ENCODE assay signal across 8 mouse cellular contexts in the genomic region with DNA sequence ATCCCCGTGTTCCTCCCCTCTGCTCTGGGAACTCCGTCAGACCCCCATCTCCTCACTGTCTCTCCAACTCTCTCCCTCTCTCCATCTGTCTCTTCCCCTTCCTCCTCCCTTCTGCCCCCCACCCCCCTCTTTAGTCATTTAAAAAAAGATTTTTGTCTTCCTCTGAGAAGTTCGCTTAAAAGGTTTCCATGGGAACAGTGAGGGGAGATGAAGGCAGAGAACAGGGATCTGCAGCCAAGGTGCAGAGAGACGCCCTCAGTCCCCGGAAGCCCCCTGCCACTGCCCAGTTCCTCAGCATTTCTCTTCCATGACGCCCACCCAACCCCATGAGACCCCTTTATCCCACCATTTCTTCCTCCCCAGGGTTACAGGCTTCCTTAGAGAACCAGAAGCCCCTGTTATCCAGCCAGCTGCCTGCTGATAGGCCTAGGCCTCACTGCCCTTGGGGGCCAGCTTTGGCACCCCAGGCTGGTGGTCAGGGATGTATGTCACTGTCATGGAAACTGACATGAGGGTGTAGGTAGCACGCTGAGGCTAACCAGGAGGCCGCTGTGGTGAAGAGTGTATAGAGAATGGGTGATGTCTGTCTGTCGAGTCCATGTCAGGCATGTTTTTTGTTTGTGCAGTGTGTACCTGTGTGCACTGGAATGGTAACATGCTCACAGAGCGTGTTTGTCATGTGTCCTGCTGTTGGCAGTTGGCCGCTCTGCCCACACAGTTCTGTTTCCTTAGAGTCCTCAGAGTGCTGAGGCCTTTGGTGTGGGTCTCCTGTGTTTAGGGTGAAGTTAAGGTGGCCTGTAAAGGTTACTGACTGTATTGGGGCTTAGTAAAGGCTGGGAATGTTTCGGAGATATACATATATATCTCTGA. TPM values are rescaled to one million over a fixed set of nuclear protein-coding genes. Genes with fewer than 3 reads are reported as not detected.
DNase-seq lines count a peak whose midpoint lies in the region; ATAC-seq lines count a peak whose summit lies in the region.

No protein-coding gene starts in this region.

- peak overlapping the region; percentile 49; the same call in 1 of the 2 replicates for H3K4me3 ChIP-seq in limb, embryonic 12.5 days (replicated peaks)
- peak overlapping the region; percentile 47 for H3K4me3 ChIP-seq in stomach, embryonic 16.5 days (replicated peaks; ENCODE audit: low read length)

- H3K4me2 ChIP-seq in limb, embryonic 12.5 days, result peak overlapping the region; percentile 82
- H3K4me2 ChIP-seq in stomach, embryonic 16.5 days (ENCODE audit: low read depth, low read length), result peak overlapping the region; percentile 75

- intact Hi-C loops in heart, postnatal 25 days (cut with DNase I), result no loop called here

- H3K9ac ChIP-seq in limb, embryonic 12.5 days (replicated peaks), result peak overlapping the region; percentile 70; the same call in 1 of the 2 replicates
- peak overlapping the region; percentile 76; the same call in 1 of the 2 replicates for H3K9ac ChIP-seq in stomach, embryonic 16.5 days (ENCODE audit: low read length)

- no peaks in the 10 kb centered on the region for H3K27me3 ChIP-seq in limb, embryonic 12.5 days
- H3K27me3 ChIP-seq in stomach, embryonic 16.5 days (ENCODE audit: control insufficient read depth, insufficient read depth, low read length), result no peaks in the 10 kb centered on the region

- DNase-seq in heart, adult 11 months, result peak; percentile 85
- DNase-seq in heart, postnatal 25 days (ENCODE audit: low spot score), result no peak
- peak; percentile 29 for DNase-seq in right cerebral cortex, postnatal 4 days
- no peak for DNase-seq in right cerebral cortex, postnatal 14 days
- no peak for DNase-seq in B cell, adult 2 months
- DNase-seq in natural killer cell, adult 2 months (ENCODE audit: low spot score in 2 of 2), result no peak

- peak overlapping the region; percentile 74 for H3K27ac ChIP-seq in limb, embryonic 12.5 days
- H3K27ac ChIP-seq in stomach, embryonic 16.5 days (ENCODE audit: low read length), result no peak overlapping the region; the same call in 1 of the 2 replicates

- H3K9me3 ChIP-seq in limb, embryonic 12.5 days, result no peaks in the 10 kb centered on the region
- no peaks in the 10 kb centered on the region for H3K9me3 ChIP-seq in stomach, embryonic 16.5 days (replicated peaks; ENCODE audit: control insufficient read depth, low read length)

- ATAC-seq in limb, embryonic 12.5 days (ENCODE audit: insufficient number of reproducible peaks, insufficient read depth, low FRiP score, low TSS enrichment, low read depth), result no peak
- ATAC-seq in stomach, embryonic 16.5 days (ENCODE audit: insufficient read depth, low FRiP score), result no peak

- WGBS in limb, embryonic 12.5 days, result 55% methylated on average over 12 of the region's 12 CpGs
- WGBS in stomach, embryonic 16.5 days, result 70% methylated on average over 12 of the region's 12 CpGs

- H3K36me3 ChIP-seq in limb, embryonic 12.5 days, result peaks cover 6% of the 10 kb centered on the region; the same call in 1 of the 2 replicates
- no peaks in the 10 kb centered on the region for H3K36me3 ChIP-seq in stomach, embryonic 16.5 days (ENCODE audit: control insufficient read depth, insufficient read depth, low read length)

- H3K4me1 ChIP-seq in limb, embryonic 12.5 days (replicated peaks), result peaks cover 65% of the 10 kb centered on the region
- H3K4me1 ChIP-seq in stomach, embryonic 16.5 days (ENCODE audit: control insufficient read depth, insufficient read depth, low read length), result peaks cover 48% of the 10 kb centered on the region

RNA-seq across cellular contexts. Expression of a gene that starts 6.4 kb away (rescaled TPM):
- total RNA-seq in heart, postnatal 25 days (2021), result 1 to 10 TPM; 5.3 to 5.5 TPM
- 3.4 and 4.0 TPM in 2 replicates for polyA plus RNA-seq in limb, embryonic 12.5 days (2016; fragmentation: Nextera tagmentation; extraction: Ambion mirVana)
- polyA plus RNA-seq in stomach, embryonic 16.5 days (2015; fragmentation: Nextera tagmentation; extraction: Ambion mirVana), result 1.3 and 1.6 TPM in 2 replicates

RNA-seq across cellular contexts. Expression of a gene that starts 8.1 kb away (rescaled TPM):
- total RNA-seq in heart, postnatal 25 days (2021), result 10 to 100 TPM; 91.4 to 92.5 TPM
- 173 and 188 TPM in 2 replicates for polyA plus RNA-seq in limb, embryonic 12.5 days (2016; fragmentation: Nextera tagmentation; extraction: Ambion mirVana)
- polyA plus RNA-seq in stomach, embryonic 16.5 days (2015; fragmentation: Nextera tagmentation; extraction: Ambion mirVana), result 173 and 178 TPM in 2 replicates

RNA-seq across cellular contexts. Expression of a gene that starts 14.6 kb away (rescaled TPM):
- 10 to 100 TPM; 10.8 to 12.3 TPM for total RNA-seq in heart, postnatal 25 days (2021)
- 10.7 and 12.5 TPM in 2 replicates for polyA plus RNA-seq in limb, embryonic 12.5 days (2016; fragmentation: Nextera tagmentation; extraction: Ambion mirVana)
- 7.3 and 7.7 TPM in 2 replicates for polyA plus RNA-seq in stomach, embryonic 16.5 days (2015; fragmentation: Nextera tagmentation; extraction: Ambion mirVana)

RNA-seq across cellular contexts. Expression of a gene that starts 25.5 kb away (rescaled TPM):
- total RNA-seq in heart, postnatal 25 days (2021), result 1 to 10 TPM; 2.9 to 3.8 TPM
- polyA plus RNA-seq in limb, embryonic 12.5 days (2016; fragmentation: Nextera tagmentation; extraction: Ambion mirVana), result 15.8 and 17.8 TPM in 2 replicates
- polyA plus RNA-seq in stomach, embryonic 16.5 days (2015; fragmentation: Nextera tagmentation; extraction: Ambion mirVana), result 14.1 and 14.8 TPM in 2 replicates

RNA-seq across cellular contexts. Expression of a gene that starts 30.6 kb away (rescaled TPM):
- under 1 TPM; 0.44 to 0.48 TPM for total RNA-seq in heart, postnatal 25 days (2021)
- 9.5 and 10.5 TPM in 2 replicates for polyA plus RNA-seq in limb, embryonic 12.5 days (2016; fragmentation: Nextera tagmentation; extraction: Ambion mirVana)
- 6.4 and 6.9 TPM in 2 replicates for polyA plus RNA-seq in stomach, embryonic 16.5 days (2015; fragmentation: Nextera tagmentation; extraction: Ambion mirVana)

Comparison
In these comparisons a context has a peak if more than half of its experiments do, and no peak if none do; other contexts are left out.
1. DNase-seq: peak in heart, adult 11 months (single experiment) and right cerebral cortex, postnatal 4 days (single experiment); none in heart, postnatal 25 days (single experiment), right cerebral cortex, postnatal 14 days (single experiment), B cell, adult 2 months (0 of 2) and natural killer cell, adult 2 months (0 of 2).